Mouse (Mus musculus) gastrocnemius, postnatal 36 days (tissue): ENCODE results near the gene Nt5c2. TPM values are rescaled to one million over a fixed set of nuclear protein-coding genes. Genes with fewer than 3 reads are reported as not detected.
"Not testable (repeated sequence)": the region's sequence is repeated elsewhere in the genome, so short reads cannot be mapped to it uniquely, and the experiment has no call there.

Experiments
- DNase-seq, 2 experiments: peaks; one replicate each; pipeline ENCODE4 v3.0.0; 2022
- intact Hi-C: fragments of 180-260 bp; cut with DNase I; formaldehyde crosslinking; loops from one replicate; pipeline ENCODE4 v1.15.1; 2025
- total RNA-seq, 2 experiments: library from RNA; stranded (reverse); gene quantifications; 2 replicates each; pipeline ENCODE4 v1.2.3; 2021

Gene Nt5c2
- total RNA-seq, 2 experiments from 2014 or later = 6.3 to 10.2 TPM

DNA sequence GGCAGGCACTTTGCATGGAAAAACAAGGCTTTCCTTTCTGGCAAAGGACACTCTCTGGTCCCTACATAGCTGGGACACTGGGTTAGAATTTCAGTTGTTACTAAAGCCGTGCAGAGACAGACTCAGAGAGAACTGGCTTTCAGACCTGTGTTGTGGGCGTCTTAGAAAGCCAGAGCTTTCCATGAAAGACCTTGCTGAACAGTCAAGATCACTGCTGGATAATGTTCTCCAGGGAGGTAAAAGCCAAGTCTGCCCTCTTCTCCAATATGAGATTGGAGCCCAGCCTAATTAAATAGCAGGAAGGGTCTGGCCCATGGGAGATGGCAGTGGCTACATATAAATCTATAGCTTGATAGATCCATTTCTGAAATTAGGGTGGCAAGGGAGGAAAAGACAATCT, 3.4 kb upstream of the Nt5c2 start:
- DNase-seq = no peak
- intact Hi-C loops = no loop called here

DNA sequence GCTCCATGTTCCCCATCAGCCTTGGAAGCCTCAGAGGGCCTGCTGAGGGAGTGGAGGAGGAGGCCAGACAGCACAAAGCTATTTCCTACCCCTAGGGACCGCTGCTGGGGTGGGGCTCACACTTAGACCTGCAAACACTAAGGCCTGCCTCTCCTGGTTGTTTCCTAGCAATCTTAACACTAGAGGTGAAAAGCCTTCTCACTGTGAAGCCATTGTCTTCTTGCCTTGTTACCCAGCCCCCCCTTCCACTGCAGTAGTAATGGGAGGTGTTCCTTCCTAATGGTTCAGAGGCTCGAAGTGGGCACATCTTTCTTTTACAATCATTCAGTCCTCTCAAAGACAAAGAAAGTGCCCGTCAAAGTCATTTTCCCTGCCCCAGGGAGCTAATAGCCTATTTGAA, 2.9 kb upstream of the Nt5c2 start:
- intact Hi-C loops = no loop called here
- DNase-seq = no peak

DNA sequence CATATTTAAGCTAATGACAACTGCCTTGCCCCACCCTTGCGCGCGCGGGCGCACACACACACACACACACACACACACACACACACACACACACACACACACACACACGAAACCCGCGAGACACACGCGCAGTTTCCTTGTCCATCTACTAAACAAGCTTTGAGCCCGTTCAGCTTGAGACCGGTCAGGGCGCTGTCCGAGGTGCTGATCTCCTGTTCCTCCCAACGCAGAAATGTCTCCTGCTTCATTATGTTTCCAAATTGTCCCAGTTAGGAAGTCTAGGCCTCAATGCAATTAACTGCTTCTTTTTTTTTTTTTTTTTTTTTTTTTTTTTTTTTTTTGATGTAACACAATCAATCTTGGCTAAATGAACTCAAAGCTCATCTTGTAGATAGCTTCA, 1.5 kb upstream of the Nt5c2 start:
- peak; percentile 63 to 74 for DNase-seq
- intact Hi-C loops = no loop called here

DNA sequence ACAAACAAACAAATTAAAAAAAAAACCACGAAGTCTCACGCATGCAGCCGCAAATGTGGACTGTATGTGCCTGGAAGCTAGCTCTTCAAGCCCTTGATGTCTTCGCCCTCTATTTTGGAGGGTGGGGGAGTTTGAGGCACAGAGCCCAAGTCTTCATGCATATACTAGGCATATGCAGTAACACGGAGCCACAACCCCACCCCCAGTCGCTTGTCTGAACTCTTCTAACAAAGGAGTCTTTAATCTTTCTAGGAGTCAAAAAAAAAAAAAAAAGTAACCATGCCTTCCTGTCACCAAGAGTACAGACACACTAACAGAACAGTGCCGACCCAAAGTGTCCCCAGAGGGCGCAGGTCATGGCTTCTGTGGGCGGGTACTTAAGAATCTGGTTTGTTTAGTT, 1.0 kb upstream of the Nt5c2 start:
- intact Hi-C loops = no loop called here
- no peak for DNase-seq

GRCm38 (mm10) chr19:47015396-47015795, 443 bp upstream of the Nt5c2 start:
- DNase-seq = no peak
- intact Hi-C loops = no loop called here

- no peak for DNase-seq
- intact Hi-C loops = no loop called here
Observed at GRCm38 (mm10) chr19:47014159-47014446, 850 bp downstream of the Nt5c2 start.

- intact Hi-C loops = no loop called here
- no peak for DNase-seq
Observed at GRCm38 (mm10) chr19:47013340-47014158, 1.4 kb downstream of the Nt5c2 start.

DNA sequence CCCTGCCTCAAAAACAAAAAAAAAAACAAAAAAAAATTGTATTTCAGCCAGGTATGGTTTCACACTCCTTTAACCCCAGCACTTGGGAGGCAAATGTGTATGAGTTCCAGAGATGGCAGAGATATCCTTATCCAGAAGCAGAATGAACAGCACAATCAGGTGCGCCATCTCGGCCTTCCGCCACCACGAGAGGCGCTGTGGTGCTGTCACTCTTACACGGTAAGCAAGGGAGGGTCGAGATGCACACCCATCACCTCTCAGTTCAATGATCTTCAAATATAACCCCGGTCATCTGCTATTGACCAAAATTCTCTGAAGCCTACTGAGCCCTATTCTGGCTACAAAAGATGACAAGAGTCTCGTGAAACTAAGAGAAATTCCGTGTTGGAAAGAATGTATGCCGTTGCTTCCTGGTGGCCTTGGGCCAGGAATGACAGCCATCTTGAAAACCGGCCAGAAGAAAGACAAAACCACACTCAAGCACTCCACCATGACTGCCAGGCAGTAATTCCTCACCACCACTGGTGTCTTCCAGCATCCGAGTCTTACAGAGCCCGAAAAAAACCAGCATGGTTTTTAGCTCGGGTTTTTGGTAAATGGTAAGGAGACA, 2.3 kb downstream of the Nt5c2 start:
- intact Hi-C loops = no loop called here
- no peak for DNase-seq

DNA sequence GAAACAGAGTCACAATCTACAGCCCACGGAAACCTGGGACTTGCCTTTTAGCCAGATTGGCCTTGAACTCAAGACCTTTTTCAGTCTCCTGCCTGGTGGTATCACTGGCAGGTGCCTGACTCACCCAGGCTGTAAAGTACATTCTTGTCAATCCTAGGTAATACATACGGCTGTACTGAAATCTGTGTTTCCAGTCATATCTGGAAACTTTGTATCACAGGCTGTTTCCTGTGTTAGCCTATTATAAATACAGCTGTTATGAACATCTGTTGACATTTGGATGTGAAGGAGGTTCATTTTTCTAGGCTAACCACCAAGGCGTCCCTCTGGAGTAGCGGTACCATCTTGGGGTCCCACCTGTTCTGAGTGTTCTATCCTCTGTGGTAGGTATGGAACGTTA, 5.0 kb downstream of the Nt5c2 start:
- no peak for DNase-seq
- intact Hi-C loops = no loop called here

GRCm38 (mm10) chr19:47009420-47009819, 5.5 kb downstream of the Nt5c2 start:
- no peak for DNase-seq
- intact Hi-C loops = no loop called here

DNA sequence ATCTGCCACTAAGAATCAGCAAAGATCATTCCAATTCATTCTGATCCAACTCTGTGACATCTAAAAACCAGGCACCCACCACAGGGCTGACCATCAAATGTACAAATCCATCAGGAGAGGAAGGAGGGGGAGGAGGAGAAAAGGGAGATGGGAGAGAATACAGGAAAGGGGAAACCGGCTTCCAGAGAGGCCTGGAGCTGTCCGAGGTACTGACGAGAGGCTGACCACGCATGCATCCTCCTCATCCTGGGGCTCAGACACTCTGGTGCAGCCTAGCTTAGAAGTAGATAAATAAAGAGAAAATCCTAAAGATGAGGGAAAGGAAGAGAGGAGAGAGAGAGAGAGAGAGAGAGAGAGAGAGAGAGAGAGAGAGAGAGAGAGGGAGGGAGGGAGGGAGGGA, 8.6 kb downstream of the Nt5c2 start:
- intact Hi-C loops = no loop called here
- DNase-seq = peak in 1 of 2 experiments; percentile 24

DNA sequence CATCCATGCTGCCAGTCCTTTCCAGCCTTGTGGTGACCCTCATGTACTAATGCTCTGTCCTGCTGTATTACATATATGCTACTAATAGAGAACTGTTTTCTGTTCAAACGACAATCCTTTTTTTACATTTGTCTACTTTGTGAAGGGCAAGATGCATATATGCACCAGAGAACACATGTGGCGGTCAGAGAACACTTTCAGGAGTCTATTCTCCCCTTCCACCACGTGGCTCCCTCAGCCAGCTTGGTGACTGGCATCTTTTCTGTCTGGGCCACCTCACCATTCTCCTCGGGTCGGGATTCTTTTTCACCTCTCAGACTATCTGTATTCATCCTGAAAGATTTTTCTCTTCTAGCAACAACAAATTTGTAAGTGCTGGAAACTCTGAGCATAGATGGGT, 9.1 kb downstream of the Nt5c2 start:
- intact Hi-C loops = no loop called here
- DNase-seq = no peak

- intact Hi-C loops = no loop called here
- no peak for DNase-seq
Observed at GRCm38 (mm10) chr19:47003742-47004511, 11.0 kb downstream of the Nt5c2 start.

DNA sequence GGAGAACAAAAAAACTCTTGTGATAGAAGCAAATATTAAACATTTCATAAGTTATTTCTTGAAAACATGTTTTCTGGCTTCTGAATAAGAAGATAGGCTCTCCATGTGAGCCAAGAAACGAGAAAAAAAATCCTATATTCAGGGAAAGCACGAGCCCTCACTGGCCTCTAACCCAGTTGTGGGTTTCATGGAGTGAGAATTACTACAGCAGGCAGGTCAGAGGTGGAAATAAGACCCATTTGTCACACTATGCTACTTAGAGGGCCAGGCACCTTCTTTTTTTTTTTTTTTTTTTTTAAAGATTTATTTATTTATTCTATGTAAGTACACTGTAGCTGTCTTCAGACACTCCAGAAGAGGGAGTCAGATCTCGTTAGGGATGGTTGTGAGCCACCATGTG, 14.6 kb downstream of the Nt5c2 start:
- DNase-seq, intact Hi-C loops: not testable (repeated sequence)

GRCm38 (mm10) chr19:46999753-47000152, 15.2 kb downstream of the Nt5c2 start:
- DNase-seq = no peak
- intact Hi-C loops = no loop called here

- DNase-seq = no peak
- intact Hi-C loops = no loop called here
Observed at GRCm38 (mm10) chr19:46998953-46999352, 16.0 kb downstream of the Nt5c2 start.

DNA sequence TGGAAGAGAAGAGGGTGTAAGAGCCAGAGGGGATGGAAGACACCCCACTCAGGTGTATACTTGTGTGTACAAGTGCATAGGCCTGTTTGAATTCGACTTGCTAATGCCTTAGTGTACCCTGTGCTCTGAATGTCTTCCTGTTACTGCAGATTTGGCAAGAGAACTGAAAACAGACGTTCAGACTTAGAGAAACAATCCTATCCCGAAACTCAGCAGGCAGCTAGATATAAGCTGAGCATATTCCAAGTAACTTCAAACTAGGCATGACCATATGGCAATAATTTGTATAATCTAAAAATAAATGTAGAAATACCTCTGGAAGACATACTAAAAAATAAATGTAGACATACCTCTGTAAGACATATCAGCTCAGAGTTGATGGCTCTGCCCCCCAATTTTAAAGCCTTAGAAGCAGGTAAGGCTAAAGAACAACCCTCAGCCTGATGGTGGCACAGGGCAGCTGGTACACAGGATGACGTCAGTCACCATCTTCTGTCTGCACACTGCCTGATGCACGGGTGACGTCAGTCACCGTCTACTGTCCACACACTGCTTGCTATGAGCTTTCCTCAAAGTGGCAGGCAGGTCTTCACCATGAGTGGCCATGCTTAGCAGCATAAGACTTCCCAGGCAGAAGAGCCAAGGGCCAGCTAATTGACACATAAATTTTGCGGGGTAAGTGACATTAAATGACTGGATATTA, 16.6 kb downstream of the Nt5c2 start:
- intact Hi-C loops = no loop called here
- DNase-seq = no peak

DNA sequence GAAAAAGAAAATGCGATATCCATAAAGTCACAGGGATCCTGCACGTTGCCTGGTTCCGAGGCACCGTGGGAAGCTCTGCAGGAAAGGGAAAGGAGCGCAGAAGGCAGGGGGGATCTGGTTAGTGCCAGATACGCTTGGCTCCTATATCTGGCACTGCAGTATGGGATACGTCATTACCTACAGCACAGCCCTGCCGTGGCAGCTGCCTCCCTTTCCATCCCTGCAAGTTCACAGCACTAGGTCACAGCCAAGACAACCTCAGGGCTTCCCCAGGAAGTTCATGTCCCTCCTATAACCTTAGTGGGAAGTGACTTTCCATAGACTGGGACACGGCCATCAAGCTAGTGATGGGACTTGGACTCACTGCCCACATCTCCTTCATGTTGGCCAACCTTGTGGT, 18.9 kb downstream of the Nt5c2 start:
- DNase-seq = no peak
- intact Hi-C loops = no loop called here

DNA sequence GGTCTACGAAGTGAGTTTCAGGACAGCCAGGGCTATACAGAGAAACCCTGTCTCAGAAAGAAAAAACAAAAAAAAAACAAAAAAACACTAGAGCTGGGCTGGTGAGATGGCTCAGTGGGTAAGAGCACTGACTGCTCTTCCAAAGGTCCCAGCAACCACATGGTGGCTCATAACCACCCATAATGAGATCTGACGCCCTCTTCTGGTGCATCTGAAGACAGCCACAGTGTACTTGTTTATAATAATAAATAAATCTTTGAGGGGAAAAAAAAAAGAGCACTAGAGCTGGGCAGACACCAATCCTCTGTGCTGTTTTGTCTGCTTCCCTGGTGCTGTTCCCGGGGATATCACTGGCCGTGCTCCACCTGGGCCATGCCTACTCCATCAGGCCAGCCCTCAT, 22.6 kb downstream of the Nt5c2 start:
- not testable (repeated sequence) for DNase-seq
- intact Hi-C loops = loop anchor here (5.0 kb wide), 1 partner anchor 230 kb away; the partner anchor contains the start of gene Cnnm2

DNA sequence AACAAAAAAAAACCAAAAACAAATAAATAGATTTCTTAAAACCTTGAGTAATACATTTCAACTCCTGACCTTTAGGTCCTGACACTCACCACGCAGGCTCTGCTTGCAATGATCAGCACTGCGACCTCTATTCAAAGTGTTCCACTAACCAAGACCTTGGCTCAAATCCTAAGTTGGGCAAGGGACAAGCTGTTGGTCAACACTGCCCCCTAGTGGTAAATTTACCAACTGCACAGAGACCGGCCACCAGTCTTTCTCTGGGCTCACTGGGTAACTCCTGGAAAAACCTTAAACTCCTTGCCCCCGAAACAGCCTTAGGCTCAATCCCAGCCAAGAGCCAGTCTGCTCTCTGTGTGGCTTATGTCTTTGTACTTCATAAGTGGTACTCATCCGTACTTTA, 23.8 kb downstream of the Nt5c2 start:
- intact Hi-C loops = loop anchor here (1.0 to 5.0 kb wide), 2 partner anchors 115 to 229 kb away; partner anchors contain the start of gene Cnnm2
- DNase-seq = peak; percentile 76

DNA sequence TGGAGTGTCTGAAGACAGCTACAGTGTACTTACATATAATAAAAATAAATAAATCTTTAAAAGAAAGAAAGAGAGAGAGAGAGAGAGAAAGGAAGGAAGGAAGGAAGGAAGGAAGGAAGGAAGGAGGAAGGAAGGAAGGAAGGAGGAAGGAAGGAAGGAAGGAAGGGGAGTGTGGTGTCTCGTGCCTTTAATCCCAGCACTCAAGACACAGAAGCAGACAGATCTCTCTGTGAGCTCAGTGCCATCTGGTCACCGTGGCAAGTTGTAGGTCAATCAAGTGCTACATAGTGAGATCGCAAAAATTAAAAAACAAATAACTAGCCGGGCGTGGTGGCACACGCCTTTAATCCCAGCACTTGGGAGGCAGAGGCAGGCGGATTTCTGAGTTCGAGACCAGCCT, 24.3 kb downstream of the Nt5c2 start:
- intact Hi-C loops = loop anchor here (1.0 to 5.0 kb wide), 2 partner anchors 114 to 228 kb away; partner anchors contain the start of gene Cnnm2
- DNase-seq = not testable (repeated sequence)
